Mouse (Mus musculus) lung, postnatal 25 days (tissue): ENCODE data around the gene Idi2.
"Not testable (repeated sequence)": the region's sequence is repeated elsewhere in the genome, so short reads cannot be mapped to it uniquely, and the experiment has no call there.

Experiments used
- DNase-seq: peaks from one replicate; pipeline ENCODE4 v3.0.0; 2022; ENCODE audit warnings: low spot score

Idi2 gene

GRCm38 (mm10) chr13:8952563-8952962 is at the start of gene Idi2:
Idi2 (plus strand) TSS chr13:8952863.
- DNase-seq = not testable (repeated sequence)

- DNase-seq = not testable (repeated sequence)
These were observed 46.7 kb upstream of the Idi2 start for GRCm38 (mm10) chr13:8905986-8906385.

GRCm38 (mm10) chr13:8913890-8914289 is 38.8 kb upstream of the Idi2 start:
- DNase-seq = not testable (repeated sequence)

- DNase-seq = no peak
These were observed 19.2 kb upstream of the Idi2 start for GRCm38 (mm10) chr13:8933499-8933898.

- not testable (repeated sequence) for DNase-seq
These were observed 15.0 kb upstream of the Idi2 start for GRCm38 (mm10) chr13:8937611-8938140.

- DNase-seq = not testable (repeated sequence)
These were observed 11.6 kb upstream of the Idi2 start for GRCm38 (mm10) chr13:8941110-8941509.

GRCm38 (mm10) chr13:8941701-8942100 is 11.0 kb upstream of the Idi2 start:
- not testable (repeated sequence) for DNase-seq

GRCm38 (mm10) chr13:8943828-8944227 is 8.8 kb upstream of the Idi2 start:
- DNase-seq = not testable (repeated sequence)

GRCm38 (mm10) chr13:8948131-8948530 is 4.5 kb upstream of the Idi2 start, which contains the start of gene Gm9745:
Gm9745 (minus strand) TSS chr13:8948231.
- not testable (repeated sequence) for DNase-seq

- DNase-seq = not testable (repeated sequence)
These were observed 2.5 kb downstream of the Idi2 start for GRCm38 (mm10) chr13:8955127-8955526.

GRCm38 (mm10) chr13:8956873-8957272 is 4.2 kb downstream of the Idi2 start:
- DNase-seq = not testable (repeated sequence)

- not testable (repeated sequence) for DNase-seq
These were observed 6.4 kb downstream of the Idi2 start for GRCm38 (mm10) chr13:8959058-8959457.

GRCm38 (mm10) chr13:8959554-8959953 is 6.9 kb downstream of the Idi2 start:
- DNase-seq = not testable (repeated sequence)

GRCm38 (mm10) chr13:8961128-8961888 is 8.6 kb downstream of the Idi2 start:
- DNase-seq = not testable (repeated sequence)

GRCm38 (mm10) chr13:8962266-8962665 is 9.6 kb downstream of the Idi2 start:
- not testable (repeated sequence) for DNase-seq

- DNase-seq = no peak
These were observed 12.6 kb downstream of the Idi2 start for GRCm38 (mm10) chr13:8965224-8965623.

GRCm38 (mm10) chr13:8967742-8968141 is 15.1 kb downstream of the Idi2 start:
- no peak for DNase-seq

GRCm38 (mm10) chr13:8972369-8972768 is 19.7 kb downstream of the Idi2 start:
- no peak for DNase-seq

- DNase-seq = no peak
These were observed 20.3 kb downstream of the Idi2 start for GRCm38 (mm10) chr13:8972972-8973371.

GRCm38 (mm10) chr13:8992231-8992630 is 39.6 kb downstream of the Idi2 start:
- DNase-seq = no peak

GRCm38 (mm10) chr13:8995159-8995989 is 42.7 kb downstream of the Idi2 start:
- no peak for DNase-seq

- DNase-seq = peak; percentile 98
These were observed 43.5 kb downstream of the Idi2 start, which contains the start of gene Gtpbp4 for GRCm38 (mm10) chr13:8995990-8996786. Gtpbp4 (minus strand) TSS chr13:8996083.
